In the genomic region with DNA sequence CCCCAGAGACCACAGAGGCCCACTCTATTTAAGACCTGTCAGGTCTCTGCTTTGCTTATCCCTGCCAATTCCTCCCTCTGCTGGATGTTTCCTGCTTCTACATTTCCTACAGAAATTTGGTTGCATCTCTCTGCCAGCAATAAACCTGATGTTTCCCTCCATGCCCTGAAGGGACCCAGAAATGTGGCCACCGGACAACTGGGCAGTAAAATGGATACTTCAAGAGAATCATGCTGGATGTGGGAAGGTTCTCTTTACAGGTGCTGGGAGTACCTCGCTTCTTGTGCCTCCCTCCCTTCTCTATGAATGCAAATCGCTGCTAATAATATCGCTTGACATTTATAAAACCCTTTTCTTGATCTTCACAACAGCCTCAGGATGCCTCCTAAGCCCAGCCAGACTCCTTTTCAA, we compare ENCODE assay signal across 15 mouse cellular contexts. TPM values are rescaled to one million over a fixed set of nuclear protein-coding genes. Genes with fewer than 3 reads are reported as not detected.
A peak's percentile ranks its signal among the peaks of the same experiment; 100 is the strongest.
DNase-seq lines count a peak whose midpoint lies in the region; ATAC-seq and TF ChIP-seq lines count a peak whose summit lies in the region.
"Had no signal": no experiment of that assay in that cellular context is flagged by ENCODE, and none has a peak within 500 bp of the region (broad histone marks: within the 10 kb centered on the region; RNA-seq: fewer than 3 reads in every experiment).

No protein-coding gene starts in this region.

- WGBS in lung, postnatal 0 days, result 82% methylated on average over 4 of the region's 4 CpGs

- POLR2A ChIA-PET in Patski (lab: Charles Lee), result no interaction called here

- CTCF ChIA-PET in Patski (lab: Charles Lee), result interaction anchor here (1.1 to 1.3 kb wide), 2 partner anchors 42 to 883 kb away, joined by 3 read pairs; no protein-coding TSS in a partner anchor

- H3K4me2 ChIP-seq in lung, postnatal 0 days (replicated peaks; ENCODE audit: low read depth, low read length), result no peak overlapping the region
- H3K4me2 ChIP-seq: hindbrain, embryonic 12.5 days; liver, embryonic 11.5 days had no signal

- H3K36me3 ChIP-seq in lung, postnatal 0 days (ENCODE audit: insufficient read depth, low read length), result no peaks in the 10 kb centered on the region
- H3K36me3 ChIP-seq: hindbrain, embryonic 12.5 days had no signal

- H3K4me1 ChIP-seq in lung, postnatal 0 days (ENCODE audit: insufficient read depth, low read depth, low read length), result 0 out of 2 replicates have a peak, but pooled peaks cover 4% of the 10 kb centered on the region

- H3K4me3 ChIP-seq in lung, postnatal 0 days (ENCODE audit: low read depth, low read length), result no peak overlapping the region
- H3K4me3 ChIP-seq: hindbrain, embryonic 12.5 days had no signal

- no peaks in the 10 kb centered on the region for H3K9me3 ChIP-seq in lung, postnatal 0 days (ENCODE audit: low read length)
- H3K9me3 ChIP-seq: hindbrain, embryonic 12.5 days had no signal

- TF ChIP-seq CTCF in lung, postnatal 0 days (IDR thresholded peaks at IDR 0.05), result peak; percentile 45
- TF ChIP-seq CTCF in Patski (IDR thresholded peaks at IDR 0.05), result peak; percentile 57

- peak; percentile 66 for DNase-seq in heart, adult 11 months
- no peak for DNase-seq in heart, adult 18-20 months
- no peak for DNase-seq in lung, postnatal 0 days (ENCODE audit: low spot score)
- no peak for DNase-seq in lung, postnatal 36 days
- DNase-seq in Patski (ENCODE audit: low read depth, low spot score), result no peak
- DNase-seq in cerebellum, postnatal 25 days, result peak; percentile 57 to 61
- no peak for DNase-seq in testis, postnatal 14 days (ENCODE audit: low spot score)
- DNase-seq in adrenal gland, postnatal 10 days, result no peak
- DNase-seq: adrenal gland, postnatal 36 days; kidney, adult 9 months; thymus, adult 18-20 months had no signal

- no peak for ATAC-seq in lung, postnatal 0 days
- ATAC-seq in Patski, result no peak

- no peak for TF ChIP-seq EP300 in lung, postnatal 0 days (IDR thresholded peaks at IDR 0.05)

- no peak overlapping the region for H3K9ac ChIP-seq in lung, postnatal 0 days (replicated peaks; ENCODE audit: low read depth)
- H3K9ac ChIP-seq: hindbrain, embryonic 12.5 days had no signal

- in situ Hi-C loops in Patski (cut with MboI; ENCODE audit: low pct_unique_long_range_greater_than_20kb), result loop anchor here (10.0 kb wide), 3 partner anchors 517 to 1117 kb away; no protein-coding TSS in a partner anchor

- no peaks in the 10 kb centered on the region for H3K27me3 ChIP-seq in lung, postnatal 0 days (replicated peaks; ENCODE audit: insufficient read depth, low read length)
- H3K27me3 ChIP-seq in Patski, result no peaks in the 10 kb centered on the region
- H3K27me3 ChIP-seq: hindbrain, embryonic 12.5 days had no signal

- H3K27ac ChIP-seq in lung, postnatal 0 days (ENCODE audit: low read length), result no peak overlapping the region
- H3K27ac ChIP-seq: hindbrain, embryonic 12.5 days had no signal

RNA-seq across cellular contexts. Expression of a gene that starts 1.4 kb away (rescaled TPM):
- under 1 TPM in 1 of 2 experiments, not detected in 1; 0.10 TPM for total RNA-seq in heart, adult 18-20 months (2021)
- polyA plus RNA-seq in lung, postnatal 0 days (2015; fragmentation: Nextera tagmentation; extraction: Ambion mirVana), result 0.30 and 0.39 TPM in 2 replicates
- polyA plus RNA-seq in Patski (2021), result 0.03 TPM
- under 1 TPM; 0.18 to 0.21 TPM for total RNA-seq in adrenal gland, postnatal 10 days (2021)
- total RNA-seq: adrenal gland, postnatal 36 days; common myeloid progenitor, adult 5-6 weeks; heart, adult 8-10 months had no signal
- polyA plus RNA-seq: liver, embryonic 11.5 days had no signal

RNA-seq across cellular contexts. Expression of a gene that starts 41.9 kb away (rescaled TPM):
- total RNA-seq in heart, adult 18-20 months (2021), result 10 to 100 TPM; 79.4 to 86.7 TPM
- 37.9 and 48.9 TPM in 2 replicates for polyA plus RNA-seq in lung, postnatal 0 days (2015; fragmentation: Nextera tagmentation; extraction: Ambion mirVana)
- 106 TPM for polyA plus RNA-seq in Patski (2021)
- total RNA-seq in adrenal gland, postnatal 10 days (2021), result 100 to 1,000 TPM; 131 to 138 TPM

Comparison
In these comparisons a context has a peak if more than half of its experiments do, and no peak if none do; other contexts are left out.
1. DNase-seq: peak in heart, adult 11 months (single experiment) and cerebellum, postnatal 25 days (2 of 2); none in heart, adult 18-20 months (0 of 2), lung, postnatal 0 days (single experiment), lung, postnatal 36 days (single experiment), Patski (single experiment), testis, postnatal 14 days (single experiment) and adrenal gland, postnatal 10 days (single experiment).